Mouse (Mus musculus) ovary, postnatal 36 days (tissue): Measurements from ENCODE around the gene Slit3.

Experiments
- DNase-seq: peaks from one replicate; pipeline ENCODE4 v3.0.0; 2022; ENCODE audit warnings: low spot score, mixed read lengths

The Slit3 gene

GRCm38 (mm10) chr11:35305111-35305510 lies 184.1 kb downstream of the Slit3 start:
- no peak for DNase-seq

GRCm38 (mm10) chr11:35305910-35306309 lies 184.9 kb downstream of the Slit3 start:
- DNase-seq: no peak

GRCm38 (mm10) chr11:35306922-35307321 lies 185.9 kb downstream of the Slit3 start:
- no peak for DNase-seq

- DNase-seq: no peak
Observed at GRCm38 (mm10) chr11:35307992-35308391, 187.0 kb downstream of the Slit3 start.

GRCm38 (mm10) chr11:35315449-35316028 lies 194.5 kb downstream of the Slit3 start:
- DNase-seq: no peak

GRCm38 (mm10) chr11:35317221-35317620 lies 196.2 kb downstream of the Slit3 start:
- DNase-seq: no peak

- no peak for DNase-seq
Observed at GRCm38 (mm10) chr11:35317775-35318432, 196.9 kb downstream of the Slit3 start.

GRCm38 (mm10) chr11:35318433-35319020 lies 197.5 kb downstream of the Slit3 start:
- no peak for DNase-seq

- DNase-seq: no peak
Observed at GRCm38 (mm10) chr11:35320518-35320917, 199.5 kb downstream of the Slit3 start.

- DNase-seq: no peak
Observed at GRCm38 (mm10) chr11:35324397-35324796, 203.4 kb downstream of the Slit3 start.

GRCm38 (mm10) chr11:35325131-35325995 lies 204.3 kb downstream of the Slit3 start:
- DNase-seq: no peak

GRCm38 (mm10) chr11:35326346-35326745 lies 205.3 kb downstream of the Slit3 start:
- DNase-seq: no peak

GRCm38 (mm10) chr11:35327899-35328298 lies 206.9 kb downstream of the Slit3 start:
- no peak for DNase-seq

GRCm38 (mm10) chr11:35331476-35331875 lies 210.5 kb downstream of the Slit3 start:
- no peak for DNase-seq

- no peak for DNase-seq
Observed at GRCm38 (mm10) chr11:35336558-35336957, 215.5 kb downstream of the Slit3 start.

GRCm38 (mm10) chr11:35337493-35337892 lies 216.5 kb downstream of the Slit3 start:
- DNase-seq: peak; percentile 35

- DNase-seq: no peak
Observed at GRCm38 (mm10) chr11:35337927-35338819, 217.1 kb downstream of the Slit3 start.

- no peak for DNase-seq
Observed at GRCm38 (mm10) chr11:35340752-35341151, 219.7 kb downstream of the Slit3 start.

- no peak for DNase-seq
Observed at GRCm38 (mm10) chr11:35342486-35342885, 221.5 kb downstream of the Slit3 start.

- no peak for DNase-seq
Observed at GRCm38 (mm10) chr11:35345696-35346480, 224.9 kb downstream of the Slit3 start.

- no peak for DNase-seq
Observed at GRCm38 (mm10) chr11:35348099-35348498, 227.1 kb downstream of the Slit3 start.
